Mouse (Mus musculus) C2C12 (cell line): ENCODE measurements around the gene Fto. TPM values are rescaled to one million over a fixed set of nuclear protein-coding genes. Genes with fewer than 3 reads are reported as not detected.

Source experiments
- H3K27me3 ChIP-seq: one replicate; pipeline ENCODE4 v1.6.1; 2011; ENCODE audit not compliant: control insufficient read depth, insufficient read depth, insufficient read length
- H3K36me3 ChIP-seq: one replicate; pipeline ENCODE4 v1.6.1; 2011; ENCODE audit not compliant: control insufficient read depth, insufficient read depth
- H3K4me3 ChIP-seq: one replicate; pipeline ENCODE4 v1.5.1; 2011; ENCODE audit warnings: mild to moderate bottlenecking, control low read depth; ENCODE audit not compliant: poor library complexity, insufficient read depth, severe bottlenecking
- H3K79me2 ChIP-seq: one replicate; pipeline ENCODE4 v1.6.1; 2011; ENCODE audit not compliant: control insufficient read depth, insufficient read depth
- H3K79me3 ChIP-seq: one replicate; pipeline ENCODE4 v1.6.1; 2011; ENCODE audit warnings: low read depth, control low read depth
- H3ac ChIP-seq: one replicate; pipeline ENCODE3; 2011; ENCODE audit warnings: low read depth; ENCODE audit not compliant: control insufficient read depth, insufficient read length
- CEBPB ChIP-seq: IDR thresholded peaks from one replicate; pipeline ENCODE4 v1.6.1; 2011; ENCODE audit warnings: low read depth, mild to moderate bottlenecking, control low read depth, moderate library complexity
- CTCF ChIP-seq: IDR thresholded peaks from one replicate; pipeline ENCODE4 v1.5.1; 2011; ENCODE audit not compliant: control insufficient read depth, insufficient read depth, insufficient read length
- FOSL1 ChIP-seq: IDR thresholded peaks from one replicate; pipeline ENCODE4 v1.8.0; 2011; ENCODE audit warnings: mild to moderate bottlenecking, low read length; ENCODE audit not compliant: poor library complexity, insufficient read depth, severe bottlenecking
- MAX ChIP-seq: IDR thresholded peaks from one replicate; pipeline ENCODE4 v1.6.1; 2011; ENCODE audit warnings: mild to moderate bottlenecking, control low read depth
- MYOD1 ChIP-seq: IDR thresholded peaks from one replicate; pipeline ENCODE4 v1.6.1; 2011; ENCODE audit warnings: low read depth; ENCODE audit not compliant: control insufficient read depth, insufficient read length
- MYOG ChIP-seq: IDR thresholded peaks from one replicate; pipeline ENCODE4 v1.6.1; 2011; ENCODE audit not compliant: control insufficient read depth, insufficient read length; ENCODE audit errors: extremely low read depth
- USF1 ChIP-seq: IDR thresholded peaks from one replicate; pipeline ENCODE4 v1.6.1; 2011; ENCODE audit warnings: low read depth, mild to moderate bottlenecking, control low read depth, moderate library complexity
- polyA plus RNA-seq: library from polyadenylated mRNA; unstranded; fragments of >200 nt; fragmentation: generic; extraction: Trizol; gene quantifications from one replicate; pipeline ENCODE4 v1.2.1, GENCODE M21; 2012; ENCODE audit warnings: missing spikeins

Gene Fto
- polyA plus RNA-seq, 1 experiment, result 39.1 TPM

- no peaks in the 10 kb centered on the region for H3K36me3 ChIP-seq
- TF ChIP-seq FOSL1, result no peak
- TF ChIP-seq USF1, result no peak
- TF ChIP-seq CEBPB, result no peak
- TF ChIP-seq CTCF, result no peak
- no peak for TF ChIP-seq MYOD1
- TF ChIP-seq MYOG, result no peak
- no peak for TF ChIP-seq MAX
- no peaks in the 10 kb centered on the region for H3K79me3 ChIP-seq
- H3ac ChIP-seq, result no peak overlapping the region
- H3K4me3 ChIP-seq, result no peak overlapping the region
- H3K79me2 ChIP-seq, result no peaks in the 10 kb centered on the region
- no peaks in the 10 kb centered on the region for H3K27me3 ChIP-seq
Observed at GRCm38 (mm10) chr8:91611723-91612362, 298.5 kb downstream of the Fto start.

- no peaks in the 10 kb centered on the region for H3K27me3 ChIP-seq
- no peaks in the 10 kb centered on the region for H3K79me3 ChIP-seq
- TF ChIP-seq MAX, result no peak
- H3K36me3 ChIP-seq, result no peaks in the 10 kb centered on the region
- H3K79me2 ChIP-seq, result no peaks in the 10 kb centered on the region
- H3K4me3 ChIP-seq, result no peak overlapping the region
- H3ac ChIP-seq, result no peak overlapping the region
Observed at GRCm38 (mm10) chr8:91612387-91613130, 299.2 kb downstream of the Fto start.

DNA sequence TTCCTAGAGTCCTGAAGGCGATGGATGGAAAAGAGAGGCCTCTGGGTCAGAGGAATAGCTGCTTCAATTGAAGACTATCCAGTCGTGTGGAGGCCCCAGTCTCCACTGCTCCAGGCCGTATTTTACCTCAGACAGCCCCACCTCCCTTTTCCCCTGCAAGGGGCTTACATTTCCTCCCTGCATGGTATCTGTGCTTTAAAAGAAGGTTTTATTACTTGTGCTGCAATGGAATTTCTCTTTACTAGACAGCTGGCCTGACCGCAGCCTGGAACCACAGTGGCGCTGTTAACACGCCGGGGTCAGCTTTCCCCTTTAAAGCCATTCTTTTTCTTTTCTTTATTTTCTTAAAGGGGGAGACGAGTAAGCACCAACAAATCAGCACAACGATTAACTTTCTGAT lies 300.3 kb downstream of the Fto start:
- H3ac ChIP-seq, result no peak overlapping the region
- H3K79me2 ChIP-seq, result no peaks in the 10 kb centered on the region
- no peaks in the 10 kb centered on the region for H3K79me3 ChIP-seq
- no peak overlapping the region for H3K4me3 ChIP-seq
- TF ChIP-seq MYOG (no peak), FOSL1 (no peak), MYOD1 (no peak), CTCF (no peak), USF1 (no peak), MAX (no peak), CEBPB (no peak)
- no peaks in the 10 kb centered on the region for H3K36me3 ChIP-seq
- no peaks in the 10 kb centered on the region for H3K27me3 ChIP-seq

- no peak for TF ChIP-seq MAX
- TF ChIP-seq CTCF, result no peak
- no peak for TF ChIP-seq MYOG
- no peak for TF ChIP-seq USF1
- no peak for TF ChIP-seq MYOD1
- no peak for TF ChIP-seq CEBPB
- TF ChIP-seq FOSL1, result no peak
- no peaks in the 10 kb centered on the region for H3K79me3 ChIP-seq
- no peaks in the 10 kb centered on the region for H3K27me3 ChIP-seq
- H3K4me3 ChIP-seq, result no peak overlapping the region
- no peaks in the 10 kb centered on the region for H3K36me3 ChIP-seq
- H3ac ChIP-seq, result no peak overlapping the region
- H3K79me2 ChIP-seq, result no peaks in the 10 kb centered on the region
Observed at GRCm38 (mm10) chr8:91615196-91615595, 301.9 kb downstream of the Fto start.

DNA sequence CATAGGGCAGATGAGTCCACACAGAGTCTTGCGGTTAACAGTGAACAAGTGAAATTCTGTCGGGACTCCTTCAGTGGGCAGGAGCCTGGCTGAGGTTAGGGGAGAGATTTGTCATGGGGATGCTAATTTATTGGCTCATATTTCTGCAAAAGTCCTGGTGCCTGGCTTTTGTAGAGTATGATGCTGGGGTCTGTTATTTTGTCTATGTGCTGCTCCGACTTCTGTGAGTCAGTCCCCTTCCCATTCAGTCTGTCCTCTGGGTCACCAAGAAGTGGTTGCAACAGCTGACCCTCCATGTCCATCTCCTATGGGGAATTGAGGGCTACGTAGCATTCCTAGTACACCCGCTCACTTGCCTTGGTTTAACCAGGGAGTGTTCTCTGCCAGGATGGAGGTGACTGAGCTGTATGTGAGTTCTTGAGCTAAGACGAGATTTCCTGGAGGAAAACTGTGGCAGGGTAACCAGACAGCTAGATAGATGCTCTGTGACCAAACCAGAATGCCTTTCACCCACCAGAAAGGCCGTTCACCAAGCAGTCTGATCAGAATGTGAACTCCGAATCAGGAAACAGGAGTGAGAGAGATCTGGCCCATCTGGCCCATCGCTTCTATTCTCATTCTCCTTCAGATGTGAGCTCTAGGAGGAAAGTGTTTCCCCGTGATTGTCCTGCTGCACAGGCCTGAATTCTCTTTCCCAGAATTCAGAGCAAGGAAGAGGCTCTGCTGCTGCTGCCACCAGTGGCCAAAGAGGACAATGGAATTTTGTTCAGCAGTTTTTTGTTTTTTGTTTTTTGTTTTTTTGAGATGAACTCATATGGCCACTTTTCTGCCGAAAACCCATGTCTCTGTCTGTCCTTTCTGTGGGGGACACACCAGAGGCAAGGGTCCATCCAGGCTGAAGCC lies 302.7 kb downstream of the Fto start:
- H3ac ChIP-seq, result no peak overlapping the region
- no peak overlapping the region for H3K4me3 ChIP-seq
- H3K79me2 ChIP-seq, result no peaks in the 10 kb centered on the region
- no peak for TF ChIP-seq MYOG
- no peak for TF ChIP-seq MAX
- TF ChIP-seq CEBPB, result no peak
- TF ChIP-seq USF1, result no peak
- no peak for TF ChIP-seq CTCF
- no peak for TF ChIP-seq FOSL1
- TF ChIP-seq MYOD1, result no peak
- H3K79me3 ChIP-seq, result no peaks in the 10 kb centered on the region
- no peaks in the 10 kb centered on the region for H3K36me3 ChIP-seq
- H3K27me3 ChIP-seq, result no peaks in the 10 kb centered on the region
